In the genomic region with DNA sequence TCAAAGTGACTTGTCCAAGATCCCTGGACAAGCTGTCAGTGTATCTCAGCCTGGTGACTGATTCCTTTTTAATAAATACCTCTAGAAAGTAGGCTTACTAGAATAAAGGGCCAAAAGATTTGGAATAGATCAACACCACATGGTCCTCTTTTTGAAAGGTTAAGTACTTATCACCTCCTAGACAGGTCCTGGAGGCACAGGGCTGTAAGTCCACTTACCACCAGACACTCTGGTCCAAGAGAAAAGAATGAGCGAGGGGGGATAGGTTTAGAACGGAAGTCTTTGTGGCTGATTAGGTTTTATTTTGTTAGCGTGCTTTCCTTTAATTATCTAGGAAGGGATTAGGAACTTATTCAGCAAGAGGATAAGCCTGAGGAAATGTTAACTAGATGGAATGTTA, we compare ENCODE assay signal across 11 mouse cellular contexts. TPM values are rescaled to one million over a fixed set of nuclear protein-coding genes. Genes with fewer than 3 reads are reported as not detected.
DNase-seq lines count a peak whose midpoint lies in the region; ATAC-seq lines count a peak whose summit lies in the region.
"Had no signal": no experiment of that assay in that cellular context is flagged by ENCODE, and none has a peak within 500 bp of the region (broad histone marks: within the 10 kb centered on the region; RNA-seq: fewer than 3 reads in every experiment).

No protein-coding gene starts in this region.

- no peaks in the 10 kb centered on the region for H3K9me3 ChIP-seq in forebrain, embryonic 10.5 days
- H3K9me3 ChIP-seq in forebrain, embryonic 11.5 days (ENCODE audit: control insufficient read depth, low read length), result no peaks in the 10 kb centered on the region
- no peaks in the 10 kb centered on the region for H3K9me3 ChIP-seq in neural tube, embryonic 12.5 days
- no peaks in the 10 kb centered on the region for H3K9me3 ChIP-seq in limb, embryonic 15.5 days

- 36% methylated on average over 3 of the region's 3 CpGs for WGBS in forebrain, embryonic 10.5 days
- WGBS in forebrain, embryonic 11.5 days, result 20% methylated on average over 3 of the region's 3 CpGs
- 89% methylated on average over 3 of the region's 3 CpGs for WGBS in neural tube, embryonic 12.5 days
- WGBS in limb, embryonic 15.5 days, result 38% methylated on average over 3 of the region's 3 CpGs

- H3K4me3 ChIP-seq in forebrain, embryonic 10.5 days, result peak overlapping the region; percentile 16; the same call in 1 of the 2 replicates
- no peak overlapping the region for H3K4me3 ChIP-seq in forebrain, embryonic 11.5 days (ENCODE audit: low read depth, low read length)
- H3K4me3 ChIP-seq in neural tube, embryonic 12.5 days, result peak overlapping the region; percentile 89; the same call in 1 of the 2 replicates
- peak overlapping the region; percentile 77 for H3K4me3 ChIP-seq in limb, embryonic 15.5 days

- H3K4me2 ChIP-seq in forebrain, embryonic 11.5 days (ENCODE audit: low read depth, low read length, severe bottlenecking), result no peak overlapping the region
- H3K4me2 ChIP-seq in neural tube, embryonic 12.5 days (replicated peaks), result peak overlapping the region; percentile 86
- peak overlapping the region; percentile 69 for H3K4me2 ChIP-seq in limb, embryonic 15.5 days

- no peaks in the 10 kb centered on the region for H3K27me3 ChIP-seq in forebrain, embryonic 10.5 days (ENCODE audit: poor library complexity, severe bottlenecking)
- no peaks in the 10 kb centered on the region for H3K27me3 ChIP-seq in forebrain, embryonic 11.5 days (ENCODE audit: control insufficient read depth, insufficient read depth, low read length)
- no peaks in the 10 kb centered on the region for H3K27me3 ChIP-seq in neural tube, embryonic 12.5 days (replicated peaks)
- no peaks in the 10 kb centered on the region for H3K27me3 ChIP-seq in limb, embryonic 15.5 days

- no peak overlapping the region for H3K9ac ChIP-seq in forebrain, embryonic 11.5 days (ENCODE audit: low read length)
- no peak overlapping the region for H3K9ac ChIP-seq in neural tube, embryonic 12.5 days
- no peak overlapping the region for H3K9ac ChIP-seq in limb, embryonic 15.5 days

- no peak overlapping the region for H3K27ac ChIP-seq in forebrain, embryonic 10.5 days
- no peak overlapping the region for H3K27ac ChIP-seq in forebrain, embryonic 11.5 days (ENCODE audit: low read depth, low read length)
- H3K27ac ChIP-seq in neural tube, embryonic 12.5 days, result no peak overlapping the region
- no peak overlapping the region for H3K27ac ChIP-seq in limb, embryonic 15.5 days
- H3K27ac ChIP-seq: macrophage had no signal

- intact Hi-C loops in left cerebral cortex, postnatal 25 days (cut with DNase I), result loop anchor here (5.0 kb wide), 1 partner anchor 89 kb away; no protein-coding TSS in a partner anchor

- no peak for DNase-seq in forebrain, embryonic 10.5 days (ENCODE audit: extremely low spot score, low spot score)
- no peak for DNase-seq in forebrain, embryonic 11.5 days (ENCODE audit: low spot score)
- DNase-seq in neural tube, embryonic 10.5 days (ENCODE audit: extremely low spot score, low spot score), result no peak
- no peak for DNase-seq in urinary bladder, postnatal 14 days (ENCODE audit: low spot score)
- DNase-seq in retina, embryonic 14.5 days (ENCODE audit: low spot score), result no peak
- no peak for DNase-seq in left cerebral cortex, postnatal 25 days (ENCODE audit: low spot score in 2 of 2)
- DNase-seq: adrenal gland, postnatal 10 days; cerebellum, adult 11-12 months had no signal

- H3K36me3 ChIP-seq in forebrain, embryonic 10.5 days (replicated peaks), result peaks cover 33% of the 10 kb centered on the region
- no peaks in the 10 kb centered on the region for H3K36me3 ChIP-seq in forebrain, embryonic 11.5 days (ENCODE audit: control insufficient read depth, insufficient read depth, low read length)
- H3K36me3 ChIP-seq in neural tube, embryonic 12.5 days, result peaks cover 16% of the 10 kb centered on the region
- peaks cover 8% of the 10 kb centered on the region for H3K36me3 ChIP-seq in limb, embryonic 15.5 days

- H3K4me1 ChIP-seq in forebrain, embryonic 10.5 days, result peaks cover 44% of the 10 kb centered on the region
- no peaks in the 10 kb centered on the region; the same call in none of the 2 replicates for H3K4me1 ChIP-seq in forebrain, embryonic 11.5 days (replicated peaks; ENCODE audit: control insufficient read depth, insufficient read depth, low read length)
- peaks cover 15% of the 10 kb centered on the region for H3K4me1 ChIP-seq in neural tube, embryonic 12.5 days
- H3K4me1 ChIP-seq in limb, embryonic 15.5 days, result peaks cover 22% of the 10 kb centered on the region

- ATAC-seq in forebrain, embryonic 11.5 days (replicated peaks; ENCODE audit: low FRiP score), result no peak
- no peak for ATAC-seq in neural tube, embryonic 12.5 days (ENCODE audit: low FRiP score, low read depth)
- no peak for ATAC-seq in limb, embryonic 15.5 days (ENCODE audit: insufficient number of reproducible peaks, low FRiP score, low TSS enrichment, low read depth)

RNA-seq across cellular contexts. Expression of a gene that starts 1.7 kb away (rescaled TPM):
- 23.0 and 25.6 TPM in 2 replicates for polyA plus RNA-seq in forebrain, embryonic 10.5 days (2016; fragmentation: Nextera tagmentation; extraction: Ambion mirVana)
- polyA plus RNA-seq in forebrain, embryonic 11.5 days (2014; fragmentation: Nextera tagmentation; extraction: Ambion mirVana), result 33.1 and 34.4 TPM in 2 replicates
- polyA plus RNA-seq in neural tube, embryonic 12.5 days (2016; fragmentation: Nextera tagmentation; extraction: Ambion mirVana), result 57.3 and 65.8 TPM in 2 replicates
- 44.9 and 46.6 TPM in 2 replicates for polyA plus RNA-seq in limb, embryonic 15.5 days (2015; fragmentation: Nextera tagmentation; extraction: Ambion mirVana)
- 10 to 100 TPM; 17.3 to 18.3 TPM for total RNA-seq in left cerebral cortex, postnatal 25 days (2021)
- polyA plus RNA-seq: macrophage had no signal
